Mouse (Mus musculus) adrenal gland (tissue): ENCODE measurements around the gene Sult6b1.

Experiments used
- intact Hi-C: fragments of 180-260 bp; cut with DNase I; formaldehyde crosslinking; loops from one replicate; pipeline ENCODE4 v1.15.1; 2025
- long read RNA-seq, 2 experiments: library from polyadenylated mRNA; unstranded; transcript quantifications; one replicate each; pipeline ENCODE4 v2.0.0; 2020; ENCODE audit warnings: borderline replicate concordance in 1 of 2; ENCODE audit not compliant: insufficient replicate concordance in 1 of 2

Sult6b1 gene
- long read RNA-seq, experiment 1, result 0 reads
- long read RNA-seq, experiment 2, partial matches to known transcripts, result 0 of 1 reads
- long read RNA-seq, experiment 2, other reads (novel, unspliced or antisense), result 1 of 1 reads

DNA sequence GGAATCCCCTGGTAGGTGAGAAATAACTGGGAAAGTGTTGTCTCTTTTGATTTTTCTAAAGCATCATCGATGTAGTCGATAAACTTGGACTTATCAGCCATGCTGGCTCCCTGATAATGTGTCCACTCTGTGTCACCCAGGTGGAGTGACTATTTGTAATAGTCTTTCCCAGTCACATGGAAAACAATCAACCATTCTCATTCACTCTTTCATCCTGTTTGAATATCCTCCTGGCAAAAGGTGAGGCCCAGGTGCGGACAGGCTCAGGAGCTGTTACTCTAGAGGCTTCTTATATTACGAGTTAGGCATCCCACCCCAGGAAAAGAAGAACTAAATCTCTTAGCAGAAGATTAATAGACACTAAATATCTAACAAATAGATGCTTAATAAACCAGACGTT is at the start of gene Sult6b1:
Gene Sult6b1 (minus strand): TSS at position 101 of the 400 bp plus-strand sequence.
- intact Hi-C loops, result no loop called here

DNA sequence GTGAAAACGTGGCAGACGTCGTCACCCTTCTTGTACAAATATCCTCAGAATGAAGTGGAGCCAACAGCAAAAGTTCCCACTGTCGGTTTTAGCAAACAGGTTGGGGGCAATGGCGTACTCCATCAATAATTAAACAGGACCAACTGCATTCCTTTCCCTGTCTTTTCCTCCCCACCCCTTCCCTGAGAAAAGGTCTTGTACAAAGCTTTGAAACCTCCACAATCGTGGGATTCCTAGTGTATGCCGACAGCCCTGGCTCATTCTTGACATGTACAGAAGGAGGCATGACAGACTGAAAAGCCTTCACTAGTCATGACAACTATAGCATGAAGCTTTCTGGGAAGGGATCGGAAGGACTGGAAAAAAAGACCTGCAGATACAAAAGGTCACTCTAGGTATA is 46.4 kb upstream of the Sult6b1 start:
- intact Hi-C loops, result no loop called here

DNA sequence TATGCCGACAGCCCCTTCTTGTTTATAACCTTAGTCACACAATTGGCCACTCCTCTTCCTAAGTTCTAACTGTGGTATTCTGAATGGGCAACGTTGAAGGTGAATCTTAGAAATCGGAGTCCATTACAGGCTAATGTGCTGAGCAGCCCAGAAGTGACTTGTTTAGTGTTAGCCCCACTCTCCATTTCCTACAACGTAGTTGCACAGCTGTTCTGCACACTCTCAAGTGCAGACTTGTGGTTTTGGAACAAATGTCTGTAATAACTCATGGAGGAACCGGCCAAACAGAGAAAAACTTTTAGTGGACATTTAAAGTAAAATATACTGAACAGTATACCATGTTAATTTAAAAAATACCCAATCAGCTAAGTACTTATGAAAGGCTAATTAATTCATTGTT is 45.3 kb upstream of the Sult6b1 start:
- intact Hi-C loops, result no loop called here

DNA sequence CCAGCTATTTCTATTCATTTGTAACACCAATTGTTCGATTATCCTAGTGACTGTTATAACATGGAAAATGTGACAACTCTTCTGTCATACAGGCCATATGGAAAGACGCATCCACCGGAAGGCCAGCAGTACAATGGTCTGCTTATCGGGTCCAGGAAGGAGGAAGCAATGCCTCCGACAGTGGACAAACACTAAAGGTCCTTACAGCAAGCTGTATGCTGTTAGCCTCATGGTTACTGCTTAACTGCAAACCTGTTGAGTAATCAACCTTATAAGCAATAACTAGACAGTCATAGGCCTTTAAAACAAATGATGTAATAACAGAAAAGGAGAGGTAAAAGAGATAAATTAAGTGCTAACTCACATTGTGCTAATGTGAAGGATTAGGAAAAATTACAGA is 44.4 kb upstream of the Sult6b1 start:
- intact Hi-C loops, result no loop called here

DNA sequence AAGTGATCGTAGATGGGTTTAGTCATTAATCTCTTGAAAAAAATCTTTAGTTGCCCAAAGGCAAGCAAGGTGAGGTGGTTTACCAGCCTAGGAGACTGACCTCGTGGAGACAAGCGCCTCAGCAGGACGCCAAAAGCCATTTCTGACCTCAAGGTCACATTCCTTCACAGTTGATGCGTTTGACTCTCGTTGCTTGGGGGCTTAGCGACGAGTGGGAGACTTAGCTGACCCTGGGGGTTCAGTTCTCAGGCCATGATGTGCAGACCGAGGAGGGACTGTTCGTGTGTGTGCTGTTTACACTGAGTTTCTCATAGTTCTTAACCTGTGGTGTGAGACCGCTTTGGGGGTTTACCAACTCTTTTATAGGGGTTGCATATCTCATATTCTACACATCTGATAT is 35.8 kb upstream of the Sult6b1 start:
- intact Hi-C loops, result no loop called here

DNA sequence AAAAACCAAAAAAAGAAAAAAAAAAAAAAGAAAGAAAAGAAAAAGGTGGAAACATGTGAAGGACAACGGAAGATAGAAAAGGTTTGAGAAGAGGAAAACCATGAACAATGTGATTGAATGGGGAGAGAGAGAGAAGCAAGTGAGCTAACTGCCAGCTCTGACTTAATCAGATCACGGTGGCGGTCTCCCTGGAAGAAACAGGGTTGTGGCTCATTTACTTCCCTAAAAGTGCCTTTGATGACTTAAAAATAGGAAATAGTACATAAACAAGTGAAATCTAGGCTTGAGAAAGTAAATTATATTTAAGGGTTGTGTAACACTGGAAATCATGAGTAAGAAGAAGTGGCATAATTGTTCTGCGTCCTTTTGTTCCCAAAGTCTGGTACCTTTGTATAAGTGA is 32.1 kb upstream of the Sult6b1 start:
- intact Hi-C loops, result no loop called here

DNA sequence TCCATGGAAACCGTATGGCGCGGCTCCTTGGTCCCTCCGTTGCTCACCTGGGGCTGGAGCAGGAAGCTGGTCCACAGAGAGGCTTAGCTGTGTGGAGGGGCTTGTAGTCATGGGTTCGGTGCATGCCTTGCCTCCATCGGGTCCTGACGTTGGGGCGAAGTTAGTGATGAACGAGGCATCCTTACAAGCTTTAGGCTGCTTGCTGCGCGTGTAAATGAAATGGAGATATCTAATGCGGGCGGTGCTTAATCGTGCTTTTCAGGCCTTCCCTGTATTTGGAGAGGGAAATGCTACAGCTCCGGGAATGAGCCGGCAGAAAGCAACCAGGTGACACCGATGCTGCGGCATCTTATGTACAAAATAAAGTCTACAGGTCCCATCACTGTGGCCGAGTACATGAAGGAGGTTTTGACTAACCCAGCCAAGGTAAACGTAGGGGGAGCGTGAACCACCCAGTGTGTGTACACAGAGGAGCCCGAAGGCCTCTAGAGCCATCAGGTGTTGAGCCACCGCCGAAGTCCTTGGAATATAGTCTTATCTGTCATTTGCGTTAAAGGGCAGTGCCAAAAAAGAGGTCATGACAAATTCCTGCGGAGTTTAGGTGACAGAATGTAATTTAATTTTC is 30.5 kb upstream of the Sult6b1 start:
- intact Hi-C loops, result no loop called here

DNA sequence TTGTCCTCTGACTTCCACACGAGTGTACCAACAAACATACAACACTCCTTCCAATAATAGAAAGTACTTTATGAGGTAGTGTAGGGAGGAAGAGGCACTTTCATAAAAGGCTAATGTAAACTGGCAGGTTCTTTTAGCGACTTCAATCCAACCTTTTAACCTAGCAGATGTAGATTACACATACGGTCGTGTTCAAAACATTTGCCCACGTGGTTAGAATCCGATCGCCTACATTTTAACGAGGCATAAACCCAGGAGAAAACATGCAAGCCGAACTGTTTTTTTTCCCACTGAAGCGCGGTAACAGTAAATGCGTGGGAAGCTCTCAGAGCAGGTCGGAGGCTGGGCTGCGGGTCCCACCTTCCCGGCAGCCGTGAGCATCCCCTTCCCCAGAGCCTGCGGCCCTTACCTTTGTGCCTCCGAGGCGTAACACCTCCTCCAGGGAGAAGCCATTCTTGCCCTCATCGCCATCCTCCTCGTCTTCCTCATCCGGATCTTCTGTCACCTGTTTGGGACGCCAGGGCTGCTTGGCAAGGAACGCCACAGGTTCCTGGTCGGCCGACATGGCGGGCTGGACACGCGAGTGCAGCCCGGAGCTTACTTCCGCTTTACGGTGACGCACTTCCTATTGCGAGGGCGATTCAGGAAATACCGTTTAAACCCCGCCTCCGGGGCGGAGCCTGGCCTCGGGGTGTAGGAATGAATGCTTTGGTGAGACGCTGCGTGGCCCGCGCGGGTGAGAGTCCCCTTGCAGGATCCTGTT is 29.9 kb upstream of the Sult6b1 start, which contains the start of the genes Cebpz and Ndufaf7:
Gene Cebpz (minus strand): TSS at position 601 of the 763 bp plus-strand sequence.
Gene Ndufaf7 (plus strand): TSS at position 671 of the 763 bp plus-strand sequence.
- intact Hi-C loops, result no loop called here

DNA sequence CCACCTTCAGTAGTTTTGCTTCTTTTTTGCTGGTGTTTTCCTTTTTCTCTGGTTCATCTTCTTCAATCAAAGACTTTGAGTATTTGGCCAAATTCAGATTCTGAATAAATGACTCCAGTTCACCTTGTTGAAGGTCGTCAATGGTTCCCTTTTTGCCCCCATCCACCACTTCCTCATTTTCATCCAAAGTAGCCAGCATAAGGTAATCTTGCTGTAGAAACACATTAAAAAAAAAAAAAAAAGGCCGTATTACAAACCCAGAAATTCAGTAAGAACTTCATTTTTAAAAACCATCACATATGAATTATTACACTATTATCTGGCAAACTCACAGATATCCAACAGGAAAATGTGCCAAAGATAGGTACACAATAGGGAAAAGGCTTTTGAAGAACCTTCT is 29.1 kb upstream of the Sult6b1 start:
- intact Hi-C loops, result no loop called here

DNA sequence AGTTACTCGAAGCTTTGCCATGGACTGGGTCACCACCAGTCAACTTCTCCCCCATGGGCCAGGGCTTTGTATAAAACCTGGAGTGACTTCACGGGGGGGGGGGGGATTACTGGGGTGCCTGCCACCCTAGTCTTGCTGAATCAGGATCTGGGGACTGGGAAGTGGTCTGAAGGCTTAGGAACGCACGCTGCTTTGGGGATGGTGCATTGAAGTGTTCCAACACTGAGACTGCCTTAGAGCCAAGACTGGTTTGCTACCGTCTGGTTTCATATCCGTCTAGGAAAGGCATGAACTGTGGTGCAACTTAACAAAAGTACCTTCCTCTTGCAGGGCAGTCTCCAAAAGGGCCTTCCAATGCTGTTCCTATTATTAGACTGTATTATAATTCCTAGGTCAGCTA is 10.9 kb upstream of the Sult6b1 start:
- intact Hi-C loops, result no loop called here

DNA sequence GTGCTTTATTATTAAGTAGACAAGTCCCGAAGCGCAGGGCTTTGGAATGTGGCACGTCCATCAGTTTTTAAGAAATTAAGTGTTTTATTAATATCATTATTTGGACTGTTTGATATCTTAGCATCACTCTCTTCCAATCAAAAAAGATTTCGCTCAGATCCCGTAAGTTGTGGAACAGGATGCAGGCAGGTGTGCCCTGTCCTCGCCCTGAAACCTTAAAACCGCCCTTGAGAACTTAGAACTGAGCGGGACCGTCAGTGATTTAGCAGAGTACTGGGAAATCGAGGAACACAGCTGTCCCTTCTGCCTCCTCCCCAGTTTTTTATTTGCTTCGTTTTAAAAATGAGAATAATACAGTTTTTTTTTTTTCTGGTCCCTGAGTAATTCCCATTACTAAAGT is 10.1 kb upstream of the Sult6b1 start:
- intact Hi-C loops, result no loop called here

DNA sequence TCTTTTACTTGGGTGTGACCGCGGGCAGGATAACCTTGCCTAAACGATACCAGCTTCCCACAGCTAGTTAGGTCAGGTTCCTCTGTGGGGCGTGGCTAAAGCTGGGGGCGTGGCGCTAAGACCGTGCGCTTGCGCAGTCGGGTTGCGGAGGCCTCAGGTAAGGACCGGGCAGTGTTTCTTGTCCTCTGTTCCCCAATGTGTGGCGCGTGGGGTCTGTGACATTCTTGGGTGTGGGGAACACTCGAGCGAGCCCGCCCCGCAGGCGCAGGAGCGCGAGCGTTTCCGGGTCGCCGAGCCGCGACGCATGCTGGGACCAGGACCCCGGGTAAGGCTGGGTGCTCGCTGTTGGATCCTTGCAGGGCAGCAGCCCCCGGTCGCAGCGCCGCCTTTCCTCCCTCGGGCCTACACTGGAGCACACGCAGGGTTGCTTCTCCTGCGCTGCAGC is 9.6 kb upstream of the Sult6b1 start, which contains the start of gene Cebpzos:
Gene Cebpzos (plus strand): TSS at position 132 of the 445 bp plus-strand sequence.
- intact Hi-C loops, result no loop called here

DNA sequence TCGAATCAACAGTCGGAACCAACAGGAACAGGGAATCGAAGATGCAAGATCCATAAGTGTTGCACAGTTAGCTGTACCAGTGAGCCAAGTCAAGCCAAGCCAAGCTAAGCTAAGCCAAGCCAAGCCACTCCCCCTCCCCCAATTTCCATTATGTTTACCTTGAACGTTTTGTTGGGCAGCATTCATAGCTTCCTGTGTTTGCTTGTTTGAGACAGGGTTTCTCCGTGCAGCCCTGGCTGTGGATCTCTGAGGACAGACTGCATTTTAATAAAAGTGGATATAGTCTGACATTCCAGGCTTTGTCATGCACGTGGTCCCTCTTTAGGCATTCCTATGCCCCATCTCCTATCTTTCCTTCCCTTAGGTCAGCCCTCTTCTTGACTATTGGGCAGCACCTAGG is 9.0 kb upstream of the Sult6b1 start:
- intact Hi-C loops, result no loop called here

DNA sequence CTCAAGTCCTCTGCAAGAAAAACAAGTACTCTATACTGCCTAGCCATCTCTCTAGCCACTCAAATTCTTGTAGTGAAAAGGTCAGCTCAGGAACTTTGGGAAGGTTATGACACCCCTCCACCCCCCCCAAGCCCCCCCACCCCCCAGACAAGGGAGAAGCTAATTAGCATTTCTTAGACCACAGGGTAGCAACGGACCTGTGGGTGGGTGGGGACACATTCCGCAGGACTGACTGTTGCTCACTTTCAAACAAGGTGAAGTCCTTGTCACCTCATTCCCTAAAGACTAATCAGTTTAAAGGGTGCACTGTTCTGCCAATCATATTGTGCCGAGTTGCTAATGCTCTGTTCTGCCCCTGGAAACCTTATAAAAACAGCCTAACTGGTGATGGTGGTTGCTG is 7.1 kb upstream of the Sult6b1 start:
- intact Hi-C loops, result no loop called here

DNA sequence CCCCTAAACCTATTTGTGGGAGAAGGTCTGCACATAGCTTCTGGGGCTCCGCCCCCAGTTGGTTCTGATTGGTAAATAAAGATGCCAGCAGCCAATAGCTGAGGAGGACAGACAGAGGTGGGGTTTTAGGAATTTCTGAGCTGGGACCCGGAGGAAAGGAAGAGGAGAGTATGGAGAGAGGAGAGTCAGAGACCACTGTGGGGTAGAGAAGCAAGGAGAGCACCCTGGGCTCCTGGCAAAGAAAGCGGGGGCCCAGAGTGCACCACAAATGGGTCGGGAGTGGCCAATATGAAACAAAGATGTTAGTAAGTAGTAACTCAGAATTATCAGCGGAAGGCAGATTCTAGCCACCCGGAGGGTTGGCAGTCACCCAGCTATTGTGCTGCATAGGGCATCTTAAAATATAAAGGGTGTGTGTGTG is 6.1 kb upstream of the Sult6b1 start:
- intact Hi-C loops, result no loop called here

DNA sequence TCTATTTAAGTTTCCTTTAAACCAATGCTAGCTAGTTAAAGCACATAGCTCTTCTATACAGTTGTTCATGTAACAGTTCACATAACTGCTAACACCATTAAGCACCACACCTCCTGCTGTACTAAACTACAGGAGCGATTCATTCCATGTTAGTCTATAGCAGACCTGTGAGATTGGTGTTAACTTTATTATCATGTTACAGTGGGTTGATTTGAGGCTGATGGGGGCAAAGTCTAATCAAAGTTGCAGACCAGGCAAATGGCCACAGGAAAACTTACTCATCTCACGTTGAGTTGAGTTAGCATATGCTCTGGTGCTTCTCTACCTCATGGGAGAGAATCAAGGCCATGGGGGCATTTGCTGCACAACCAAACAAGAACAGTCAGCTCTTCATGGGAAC is 2.6 kb upstream of the Sult6b1 start:
- intact Hi-C loops, result no loop called here

DNA sequence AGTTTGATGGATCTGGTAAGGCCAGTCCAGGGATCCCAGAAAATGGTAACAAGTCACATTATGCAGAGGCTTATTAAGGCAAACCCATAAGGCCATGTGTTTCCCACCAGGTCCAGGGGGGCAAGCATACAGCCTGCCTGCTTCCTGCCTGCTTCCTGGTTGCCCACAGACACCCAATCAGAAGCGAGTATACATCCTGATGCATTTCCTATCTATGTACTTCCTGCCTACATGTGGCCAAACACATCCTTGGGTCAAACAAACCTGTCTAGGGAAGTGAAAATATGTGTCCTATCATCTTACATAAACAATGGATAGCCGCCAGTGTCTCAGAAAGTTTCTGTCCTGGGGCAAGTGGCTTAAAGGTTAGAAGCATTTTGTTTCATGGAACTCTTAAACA is 3.6 kb downstream of the Sult6b1 start:
- intact Hi-C loops, result no loop called here

DNA sequence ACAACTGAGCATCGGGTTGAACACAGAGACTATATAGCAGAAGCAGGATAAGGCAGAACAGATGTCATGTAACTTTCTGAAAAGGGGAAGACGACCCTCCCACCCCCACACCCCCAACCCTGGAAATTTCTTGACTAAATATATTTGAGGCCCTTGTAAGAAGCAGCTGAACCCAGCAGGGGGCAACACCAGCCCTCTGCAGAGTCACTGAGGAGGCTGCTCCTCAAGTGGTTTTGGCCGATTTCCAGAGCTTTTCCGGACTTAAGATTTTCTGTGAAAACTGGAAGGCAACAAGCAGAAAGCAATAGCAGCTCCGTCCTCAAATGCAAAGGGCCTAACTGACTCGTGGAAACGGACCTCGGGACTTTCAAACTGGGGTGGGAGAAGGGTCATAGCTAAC is 11.4 kb downstream of the Sult6b1 start:
- intact Hi-C loops, result no loop called here

DNA sequence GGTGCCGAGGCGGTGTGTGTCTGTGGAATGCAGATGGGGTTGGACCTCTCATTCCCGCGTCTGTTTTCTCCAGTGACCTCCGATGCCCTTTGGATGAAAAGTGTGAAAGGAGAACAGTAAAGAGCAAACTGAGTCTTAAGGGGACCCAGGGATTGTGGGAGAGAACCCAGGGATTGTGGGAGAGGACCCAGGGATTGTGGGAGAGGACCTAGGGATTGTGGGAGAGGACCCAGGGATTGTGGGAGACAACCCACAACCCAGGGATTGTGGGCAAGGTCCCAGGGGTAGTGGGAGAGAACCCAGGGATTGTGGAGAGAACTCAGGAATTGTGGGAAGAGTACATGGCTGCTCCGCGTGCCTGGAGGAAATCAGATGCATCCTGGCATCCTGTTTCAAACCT is 11.8 kb downstream of the Sult6b1 start:
- intact Hi-C loops, result no loop called here

DNA sequence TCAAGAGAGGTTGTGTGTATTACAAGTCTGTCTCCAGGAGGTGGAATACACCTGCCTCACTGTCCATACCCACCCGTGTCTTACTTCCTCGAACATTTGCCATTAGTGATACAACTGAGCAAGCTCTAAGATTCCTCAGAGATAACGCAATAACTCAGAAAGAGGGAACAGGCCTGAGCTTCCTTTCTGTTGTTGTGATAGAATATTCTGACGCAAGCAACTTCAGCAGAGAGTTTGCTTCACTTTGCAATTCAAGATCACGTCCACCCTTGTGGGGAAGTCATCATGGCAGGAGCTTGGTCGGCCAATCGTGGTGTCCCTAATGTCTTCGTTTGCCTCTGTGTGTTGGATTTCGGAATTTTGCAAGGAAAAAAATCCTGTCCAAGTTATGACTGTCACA is 15.8 kb downstream of the Sult6b1 start:
- intact Hi-C loops, result no loop called here

DNA sequence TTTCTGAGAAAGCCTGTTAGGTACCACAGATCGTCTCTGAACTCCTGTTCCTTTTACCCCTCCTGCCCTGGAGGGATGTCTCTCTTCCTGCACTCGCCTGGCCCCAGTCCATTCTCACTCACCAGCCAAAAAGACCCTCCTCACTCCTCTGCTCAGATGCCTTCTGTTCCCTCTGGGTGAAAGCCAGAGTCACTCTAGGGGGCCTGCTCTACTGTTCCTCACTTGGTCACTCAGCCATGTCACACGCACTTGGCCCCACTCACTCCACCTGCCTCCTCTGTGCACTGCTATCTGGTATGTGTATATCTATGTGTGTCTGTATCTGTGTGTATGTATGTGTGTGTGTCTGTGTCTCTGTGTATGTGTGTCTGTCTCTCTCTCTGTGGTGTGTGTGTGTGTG is 17.6 kb downstream of the Sult6b1 start:
- intact Hi-C loops, result no loop called here

DNA sequence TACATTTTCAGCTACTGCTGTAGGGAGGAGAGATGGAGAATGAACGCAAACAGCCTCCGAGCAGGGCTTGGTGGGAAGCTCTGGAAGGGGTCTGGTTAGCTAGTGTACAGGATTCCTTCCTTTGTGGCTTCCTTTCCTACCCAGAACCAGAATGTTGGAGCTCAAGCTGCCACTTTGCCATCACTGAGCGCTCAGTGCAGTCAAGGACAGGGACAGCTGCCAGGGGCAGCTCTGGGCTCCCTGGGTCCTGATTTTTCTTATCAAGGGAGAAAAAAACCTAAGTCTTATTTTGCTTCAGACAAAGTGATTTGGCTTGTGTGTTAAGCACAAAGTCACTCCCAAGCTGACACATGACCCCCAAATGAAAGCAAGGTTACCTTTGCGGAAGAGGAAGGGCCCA is 18.2 kb downstream of the Sult6b1 start:
- intact Hi-C loops, result no loop called here
